Mouse (Mus musculus): ENCODE results near the gene Keg1. TPM values are rescaled to one million over a fixed set of nuclear protein-coding genes. Genes with fewer than 3 reads are reported as not detected.
"Not testable (repeated sequence)": the region's sequence is repeated elsewhere in the genome, so short reads cannot be mapped to it uniquely, and the experiment has no call there.

Gene Keg1
- not detected in 2 replicates for polyA plus RNA-seq (2016; fragmentation: Nextera tagmentation; extraction: Ambion mirVana)

- 82% methylated on average over 3 of the region's 3 CpGs for WGBS
- ATAC-seq (ENCODE audit: low FRiP score, low read depth), result no peak
These were observed at the start of gene Keg1 for GRCm38 (mm10) chr19:12695590-12695989. TSS of gene Keg1 (plus strand) at chr19:12695786.

GRCm38 (mm10) chr19:12649511-12649910 lies 46.1 kb upstream of the Keg1 start:
- no peaks in the 10 kb centered on the region for H3K36me3 ChIP-seq

More at GRCm38 (mm10) chr19:12695590-12695989, at the start of gene Keg1:
- H3K4me2 ChIP-seq (replicated peaks), result no peak within 1 kb of the TSS
- no peak within 1 kb of the TSS for H3K27ac ChIP-seq
- no peaks in the 10 kb centered on the region for H3K9me3 ChIP-seq
- no peaks in the 10 kb centered on the region for H3K27me3 ChIP-seq (replicated peaks)
- H3K9ac ChIP-seq, result no peak within 1 kb of the TSS
- no peak within 1 kb of the TSS for H3K4me3 ChIP-seq
- no peaks in the 10 kb centered on the region for H3K4me1 ChIP-seq
- H3K36me3 ChIP-seq, result no peaks in the 10 kb centered on the region

GRCm38 (mm10) chr19:12666156-12666555 lies 29.4 kb upstream of the Keg1 start:
- WGBS, result 81% methylated on average over 1 of the region's 1 CpGs
- Histone ChIP-seq H3K36me3 (no peaks in the 10 kb centered on the region), H3K4me1 (no peaks in the 10 kb centered on the region), H3K4me3 (no peak overlapping the region), H3K27ac (no peak overlapping the region), H3K27me3 (replicated peaks) (no peaks in the 10 kb centered on the region), H3K9ac (no peak overlapping the region), H3K9me3 (0 out of 2 replicates have a peak, but pooled peaks cover 14% of the 10 kb centered on the region), H3K4me2 (replicated peaks) (no peak overlapping the region)
- ATAC-seq (ENCODE audit: low FRiP score, low read depth), result no peak

More at GRCm38 (mm10) chr19:12649511-12649910, 46.1 kb upstream of the Keg1 start:
- Histone ChIP-seq H3K4me3 (no peak overlapping the region), H3K9me3 (no peaks in the 10 kb centered on the region), H3K9ac (no peak overlapping the region), H3K4me1 (no peaks in the 10 kb centered on the region), H3K4me2 (replicated peaks) (no peak overlapping the region), H3K27me3 (replicated peaks) (no peaks in the 10 kb centered on the region), H3K27ac (no peak overlapping the region)
- no peak for ATAC-seq (ENCODE audit: low FRiP score, low read depth)

GRCm38 (mm10) chr19:12668601-12669000 lies 27.0 kb upstream of the Keg1 start:
- H3K36me3 ChIP-seq; H3K4me3 ChIP-seq; H3K9me3 ChIP-seq; H3K27ac ChIP-seq; H3K27me3 ChIP-seq (replicated peaks); H3K4me2 ChIP-seq (replicated peaks); H3K9ac ChIP-seq; H3K4me1 ChIP-seq; ATAC-seq (ENCODE audit: low FRiP score, low read depth): not testable (repeated sequence)
- WGBS, result 96% methylated on average over 3 of the region's 3 CpGs

GRCm38 (mm10) chr19:12670139-12670538 lies 25.4 kb upstream of the Keg1 start, which contains the start of gene Olfr1442:
TSS of gene Olfr1442 (plus strand) at chr19:12670439.
- Histone ChIP-seq H3K9ac (no peak within 1 kb of the TSS), H3K36me3 (no peaks in the 10 kb centered on the region), H3K4me3 (no peak within 1 kb of the TSS), H3K27ac (no peak within 1 kb of the TSS), H3K9me3 (no peaks in the 10 kb centered on the region), H3K4me2 (replicated peaks) (no peak within 1 kb of the TSS), H3K27me3 (replicated peaks) (no peaks in the 10 kb centered on the region), H3K4me1 (no peaks in the 10 kb centered on the region)
- no peak for ATAC-seq (ENCODE audit: low FRiP score, low read depth)

- WGBS, result 91% methylated on average over 4 of the region's 4 CpGs
- H3K4me3 ChIP-seq, result no peak overlapping the region
- no peak for ATAC-seq (ENCODE audit: low FRiP score, low read depth)
These were observed 24.5 kb upstream of the Keg1 start for GRCm38 (mm10) chr19:12671051-12671450.

GRCm38 (mm10) chr19:12677812-12678211 lies 17.8 kb upstream of the Keg1 start, which contains the start of gene Olfr1443:
TSS of gene Olfr1443 (plus strand) at chr19:12678112.
- 74% methylated on average over 3 of the region's 3 CpGs for WGBS
- H3K36me3 ChIP-seq, result no peaks in the 10 kb centered on the region
- no peaks in the 10 kb centered on the region for H3K9me3 ChIP-seq
- H3K27me3 ChIP-seq (replicated peaks), result no peaks in the 10 kb centered on the region
- H3K4me2 ChIP-seq (replicated peaks), result no peak within 1 kb of the TSS
- no peak within 1 kb of the TSS for H3K4me3 ChIP-seq
- no peak within 1 kb of the TSS for H3K9ac ChIP-seq
- no peak within 1 kb of the TSS for H3K27ac ChIP-seq
- ATAC-seq (ENCODE audit: low FRiP score, low read depth), result no peak
- H3K4me1 ChIP-seq, result no peaks in the 10 kb centered on the region

More at GRCm38 (mm10) chr19:12671051-12671450, 24.5 kb upstream of the Keg1 start:
- no peaks in the 10 kb centered on the region for H3K4me1 ChIP-seq
- no peak overlapping the region for H3K9ac ChIP-seq
- H3K27me3 ChIP-seq (replicated peaks), result no peaks in the 10 kb centered on the region
- no peaks in the 10 kb centered on the region for H3K36me3 ChIP-seq
- no peak overlapping the region for H3K4me2 ChIP-seq (replicated peaks)
- H3K27ac ChIP-seq, result no peak overlapping the region
- H3K9me3 ChIP-seq, result no peaks in the 10 kb centered on the region

- Histone ChIP-seq H3K9ac (no peak overlapping the region), H3K4me3 (no peak overlapping the region), H3K36me3 (no peaks in the 10 kb centered on the region), H3K4me1 (no peaks in the 10 kb centered on the region), H3K27ac (no peak overlapping the region), H3K4me2 (replicated peaks) (no peak overlapping the region), H3K27me3 (replicated peaks) (no peaks in the 10 kb centered on the region), H3K9me3 (no peaks in the 10 kb centered on the region)
- ATAC-seq (ENCODE audit: low FRiP score, low read depth), result no peak
These were observed 10.9 kb upstream of the Keg1 start for GRCm38 (mm10) chr19:12684638-12685037.

- H3K9me3 ChIP-seq, result no peaks in the 10 kb centered on the region
- no peak overlapping the region for H3K9ac ChIP-seq
- no peaks in the 10 kb centered on the region for H3K4me1 ChIP-seq
- H3K36me3 ChIP-seq, result no peaks in the 10 kb centered on the region
- H3K4me3 ChIP-seq, result no peak overlapping the region
- H3K27me3 ChIP-seq (replicated peaks), result no peaks in the 10 kb centered on the region
- no peak for ATAC-seq (ENCODE audit: low FRiP score, low read depth)
- no peak overlapping the region for H3K27ac ChIP-seq
- H3K4me2 ChIP-seq (replicated peaks), result no peak overlapping the region
These were observed 10.4 kb upstream of the Keg1 start for GRCm38 (mm10) chr19:12685231-12685630.

- H3K4me3 ChIP-seq, result no peak overlapping the region
- no peak for ATAC-seq (ENCODE audit: low FRiP score, low read depth)
- no peak overlapping the region for H3K9ac ChIP-seq
- no peak overlapping the region for H3K27ac ChIP-seq
- H3K27me3 ChIP-seq (replicated peaks), result no peaks in the 10 kb centered on the region
- H3K4me1 ChIP-seq, result no peaks in the 10 kb centered on the region
- H3K4me2 ChIP-seq (replicated peaks), result no peak overlapping the region
- no peaks in the 10 kb centered on the region for H3K9me3 ChIP-seq
- no peaks in the 10 kb centered on the region for H3K36me3 ChIP-seq
These were observed 635 bp downstream of the Keg1 start for GRCm38 (mm10) chr19:12696221-12696620.

- Histone ChIP-seq H3K27ac (no peak overlapping the region), H3K4me2 (replicated peaks) (no peak overlapping the region), H3K9me3 (no peaks in the 10 kb centered on the region), H3K36me3 (no peaks in the 10 kb centered on the region), H3K4me3 (no peak overlapping the region), H3K4me1 (no peaks in the 10 kb centered on the region), H3K27me3 (replicated peaks) (no peaks in the 10 kb centered on the region), H3K9ac (no peak overlapping the region)
- 88% methylated on average over 2 of the region's 2 CpGs for WGBS
- no peak for ATAC-seq (ENCODE audit: low FRiP score, low read depth)
These were observed 12.9 kb downstream of the Keg1 start for GRCm38 (mm10) chr19:12708458-12708857.

GRCm38 (mm10) chr19:12708986-12709385 lies 13.4 kb downstream of the Keg1 start:
- ATAC-seq (ENCODE audit: low FRiP score, low read depth), result no peak
- Histone ChIP-seq H3K27me3 (replicated peaks) (no peaks in the 10 kb centered on the region), H3K4me1 (no peaks in the 10 kb centered on the region), H3K36me3 (no peaks in the 10 kb centered on the region), H3K27ac (no peak overlapping the region), H3K9ac (no peak overlapping the region), H3K9me3 (no peaks in the 10 kb centered on the region), H3K4me2 (replicated peaks) (no peak overlapping the region), H3K4me3 (no peak overlapping the region)

- WGBS, result 84% methylated on average over 6 of the region's 6 CpGs
- no peak overlapping the region for H3K4me2 ChIP-seq (replicated peaks)
- no peak for ATAC-seq (ENCODE audit: low FRiP score, low read depth)
These were observed 23.6 kb downstream of the Keg1 start for GRCm38 (mm10) chr19:12719189-12719588.

More at GRCm38 (mm10) chr19:12719189-12719588, 23.6 kb downstream of the Keg1 start:
- H3K9me3 ChIP-seq, result no peaks in the 10 kb centered on the region
- no peak overlapping the region for H3K9ac ChIP-seq
- H3K27ac ChIP-seq, result no peak overlapping the region
- no peaks in the 10 kb centered on the region for H3K36me3 ChIP-seq
- H3K4me3 ChIP-seq, result no peak overlapping the region
- H3K4me1 ChIP-seq, result no peaks in the 10 kb centered on the region
- H3K27me3 ChIP-seq (replicated peaks), result no peaks in the 10 kb centered on the region
